Mouse (Mus musculus) ES-CJ7 (cell line): ENCODE results near the gene Lamc1.
A peak's percentile ranks its signal among the peaks of the same experiment; 100 is the strongest.
"Not testable (repeated sequence)": the region's sequence is repeated elsewhere in the genome, so short reads cannot be mapped to it uniquely, and the experiment has no call there.

ENCODE experiments used
- DNase-seq: peaks from one replicate; pipeline ENCODE4 v3.0.0; 2011; ENCODE audit warnings: low read depth, low spot score

Lamc1 gene

GRCm38 (mm10) chr1:153331796-153332443, 666 bp downstream of the Lamc1 start:
- DNase-seq, result peak; percentile 73

GRCm38 (mm10) chr1:153331206-153331605, 1.4 kb downstream of the Lamc1 start:
- DNase-seq, result no peak

GRCm38 (mm10) chr1:153329306-153329705, 3.3 kb downstream of the Lamc1 start:
- DNase-seq, result peak; percentile 61

GRCm38 (mm10) chr1:153327063-153327462, 5.5 kb downstream of the Lamc1 start:
- peak; percentile 56 for DNase-seq

- DNase-seq, result no peak
Observed at GRCm38 (mm10) chr1:153326226-153326625, 6.4 kb downstream of the Lamc1 start.

- DNase-seq, result no peak
Observed at GRCm38 (mm10) chr1:153321404-153321803, 11.2 kb downstream of the Lamc1 start.

- peak; percentile 58 for DNase-seq
Observed at GRCm38 (mm10) chr1:153320554-153321147, 11.9 kb downstream of the Lamc1 start.

GRCm38 (mm10) chr1:153320121-153320520, 12.5 kb downstream of the Lamc1 start:
- peak; percentile 57 for DNase-seq

GRCm38 (mm10) chr1:153318741-153319140, 13.8 kb downstream of the Lamc1 start:
- DNase-seq, result no peak

GRCm38 (mm10) chr1:153318287-153318686, 14.3 kb downstream of the Lamc1 start:
- no peak for DNase-seq

GRCm38 (mm10) chr1:153317486-153318260, 14.9 kb downstream of the Lamc1 start:
- no peak for DNase-seq

GRCm38 (mm10) chr1:153316956-153317355, 15.6 kb downstream of the Lamc1 start:
- no peak for DNase-seq

GRCm38 (mm10) chr1:153316286-153316685, 16.3 kb downstream of the Lamc1 start:
- peak; percentile 89 for DNase-seq

- peak; percentile 55 for DNase-seq
Observed at GRCm38 (mm10) chr1:153315121-153315520, 17.5 kb downstream of the Lamc1 start.

GRCm38 (mm10) chr1:153312992-153313391, 19.6 kb downstream of the Lamc1 start:
- DNase-seq, result no peak

GRCm38 (mm10) chr1:153310190-153310589, 22.4 kb downstream of the Lamc1 start:
- no peak for DNase-seq

GRCm38 (mm10) chr1:153309310-153309709, 23.3 kb downstream of the Lamc1 start:
- no peak for DNase-seq

GRCm38 (mm10) chr1:153308915-153309296, 23.7 kb downstream of the Lamc1 start:
- no peak for DNase-seq

- no peak for DNase-seq
Observed at GRCm38 (mm10) chr1:153308179-153308914, 24.2 kb downstream of the Lamc1 start.

- DNase-seq, result no peak
Observed at GRCm38 (mm10) chr1:153307509-153308178, 24.9 kb downstream of the Lamc1 start.

GRCm38 (mm10) chr1:153305728-153306127, 26.9 kb downstream of the Lamc1 start:
- DNase-seq, result not testable (repeated sequence)
